Mouse (Mus musculus): Measurements from ENCODE around the gene Cyp2d11. TPM values are rescaled to one million over a fixed set of nuclear protein-coding genes. Genes with fewer than 3 reads are reported as not detected.
A peak's percentile ranks its signal among the peaks of the same experiment; 100 is the strongest.
"Not testable (repeated sequence)": the region's sequence is repeated elsewhere in the genome, so short reads cannot be mapped to it uniquely, and the experiment has no call there.

Cyp2d11 gene
- polyA plus RNA-seq, 1 experiment from 2014 or later, result not detected

- H3K4me3 ChIP-seq (replicated peaks), result no peak overlapping the region
- no peaks in the 10 kb centered on the region for H3K27me3 ChIP-seq
- no peak for ATAC-seq (ENCODE audit: insufficient number of reproducible peaks, insufficient read depth, low FRiP score, low TSS enrichment, low read depth)
- no peaks in the 10 kb centered on the region for H3K4me1 ChIP-seq (replicated peaks)
- no peaks in the 10 kb centered on the region for H3K36me3 ChIP-seq
- no peak overlapping the region for H3K27ac ChIP-seq
- no peak overlapping the region for H3K4me2 ChIP-seq
- no peaks in the 10 kb centered on the region for H3K9me3 ChIP-seq
- WGBS, result 85% methylated on average over 4 of the region's 4 CpGs
- H3K9ac ChIP-seq (replicated peaks), result no peak overlapping the region
These were observed 13.7 kb upstream of the Cyp2d11 start for GRCm38 (mm10) chr15:82407536-82407935.

- 92% methylated on average over 6 of the region's 6 CpGs for WGBS
- H3K27me3 ChIP-seq, result no peaks in the 10 kb centered on the region
- H3K4me1 ChIP-seq (replicated peaks), result no peaks in the 10 kb centered on the region
- no peak within 1 kb of the TSS for H3K4me2 ChIP-seq
- H3K27ac ChIP-seq, result no peak within 1 kb of the TSS
- no peak within 1 kb of the TSS for H3K9ac ChIP-seq (replicated peaks)
- H3K9me3 ChIP-seq, result no peaks in the 10 kb centered on the region
- no peak for ATAC-seq (ENCODE audit: insufficient number of reproducible peaks, insufficient read depth, low FRiP score, low TSS enrichment, low read depth)
- H3K4me3 ChIP-seq (replicated peaks), result no peak within 1 kb of the TSS
- H3K36me3 ChIP-seq, result no peaks in the 10 kb centered on the region
These were observed 13.2 kb upstream of the Cyp2d11 start, which contains the start of gene Cyp2d10 for GRCm38 (mm10) chr15:82406981-82407380. Gene Cyp2d10 (minus strand): TSS chr15:82407195.

GRCm38 (mm10) chr15:82404163-82404562, 10.3 kb upstream of the Cyp2d11 start:
- no peak overlapping the region for H3K4me2 ChIP-seq
- no peaks in the 10 kb centered on the region for H3K9me3 ChIP-seq
- no peaks in the 10 kb centered on the region for H3K4me1 ChIP-seq (replicated peaks)
- no peak for ATAC-seq (ENCODE audit: insufficient number of reproducible peaks, insufficient read depth, low FRiP score, low TSS enrichment, low read depth)
- 84% methylated on average over 3 of the region's 3 CpGs for WGBS
- no peaks in the 10 kb centered on the region for H3K36me3 ChIP-seq
- H3K4me3 ChIP-seq (replicated peaks), result no peak overlapping the region
- H3K9ac ChIP-seq (replicated peaks), result no peak overlapping the region
- no peak overlapping the region for H3K27ac ChIP-seq
- H3K27me3 ChIP-seq, result no peaks in the 10 kb centered on the region

DNA sequence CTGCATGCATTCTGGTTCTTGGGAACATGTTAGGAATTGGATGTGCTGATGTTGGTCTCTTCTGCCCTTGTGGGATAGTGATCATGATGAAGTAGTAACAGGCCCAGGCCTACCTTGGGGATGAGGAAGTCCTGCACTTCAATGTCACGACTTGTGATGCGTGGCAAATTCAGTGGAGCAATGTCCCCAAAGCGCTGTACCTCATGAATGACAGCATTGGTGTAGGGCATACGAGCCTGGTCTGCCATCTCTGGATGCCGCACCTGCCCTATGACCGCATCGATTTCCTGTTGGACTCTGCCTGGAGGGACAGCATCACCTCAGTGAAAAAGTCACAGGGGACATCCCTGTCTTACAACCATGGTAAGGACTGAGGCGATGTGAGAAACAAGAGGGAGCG, 9.8 kb upstream of the Cyp2d11 start:
- Histone ChIP-seq H3K4me2 (no peak overlapping the region), H3K27ac (no peak overlapping the region), H3K36me3 (no peaks in the 10 kb centered on the region), H3K9ac (replicated peaks) (no peak overlapping the region), H3K9me3 (no peaks in the 10 kb centered on the region), H3K4me1 (replicated peaks) (no peaks in the 10 kb centered on the region), H3K27me3 (no peaks in the 10 kb centered on the region), H3K4me3 (replicated peaks) (no peak overlapping the region)
- 94% methylated on average over 9 of the region's 9 CpGs for WGBS
- no peak for ATAC-seq (ENCODE audit: insufficient number of reproducible peaks, insufficient read depth, low FRiP score, low TSS enrichment, low read depth)

DNA sequence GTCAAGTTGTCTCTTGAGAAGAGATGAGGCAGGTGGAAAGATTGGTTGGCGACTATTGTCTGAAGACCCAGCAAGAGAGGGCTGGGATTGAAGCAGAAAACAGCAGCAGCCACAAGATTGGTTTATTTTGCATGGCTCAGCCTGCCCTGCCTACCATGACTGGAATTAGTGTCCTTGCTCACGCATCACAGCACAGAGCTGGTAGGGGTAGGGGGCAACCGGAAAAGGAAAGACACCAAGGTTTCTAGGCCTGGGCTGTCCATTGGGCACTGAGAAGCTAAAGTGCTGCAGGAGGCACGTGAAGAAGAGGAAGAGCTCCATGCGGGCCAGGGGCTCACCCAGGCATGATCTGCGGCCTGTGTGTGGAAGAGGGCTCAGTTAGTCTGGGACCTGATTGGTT, 8.9 kb upstream of the Cyp2d11 start:
- Histone ChIP-seq H3K4me1 (replicated peaks) (no peaks in the 10 kb centered on the region), H3K27ac (no peak overlapping the region), H3K4me2 (no peak overlapping the region), H3K4me3 (replicated peaks) (no peak overlapping the region), H3K27me3 (no peaks in the 10 kb centered on the region), H3K9me3 (no peaks in the 10 kb centered on the region), H3K9ac (replicated peaks) (no peak overlapping the region), H3K36me3 (no peaks in the 10 kb centered on the region)
- 88% methylated on average over 6 of the region's 6 CpGs for WGBS
- ATAC-seq (ENCODE audit: insufficient number of reproducible peaks, insufficient read depth, low FRiP score, low TSS enrichment, low read depth), result no peak

DNA sequence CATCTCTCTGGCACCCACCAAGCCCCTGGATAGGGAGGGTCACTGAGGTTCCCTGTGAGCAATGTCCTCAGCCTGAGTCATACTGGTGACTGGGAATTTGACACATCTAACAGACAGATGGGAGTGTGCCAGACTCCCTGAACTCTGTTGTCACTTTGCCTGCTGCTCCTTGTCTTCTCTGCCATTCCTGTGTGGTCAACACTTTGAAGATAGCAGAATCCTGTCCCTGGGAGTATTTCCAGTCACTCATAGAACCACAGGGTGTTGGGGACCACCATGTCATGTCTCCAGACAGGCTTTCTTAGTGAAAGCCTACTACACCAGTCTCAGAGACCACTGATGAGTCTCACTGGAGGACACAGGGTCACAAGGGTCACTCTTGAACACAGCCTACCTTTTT, 8.3 kb upstream of the Cyp2d11 start:
- Histone ChIP-seq H3K4me2 (no peak overlapping the region), H3K4me1 (replicated peaks) (no peaks in the 10 kb centered on the region), H3K36me3 (no peaks in the 10 kb centered on the region), H3K4me3 (replicated peaks) (no peak overlapping the region), H3K27me3 (no peaks in the 10 kb centered on the region), H3K27ac (no peak overlapping the region), H3K9me3 (no peaks in the 10 kb centered on the region), H3K9ac (replicated peaks) (no peak overlapping the region)
- no peak for ATAC-seq (ENCODE audit: insufficient number of reproducible peaks, insufficient read depth, low FRiP score, low TSS enrichment, low read depth)

- H3K27ac ChIP-seq, result no peak overlapping the region
- WGBS, result 69% methylated on average over 2 of the region's 2 CpGs
- ATAC-seq (ENCODE audit: insufficient number of reproducible peaks, insufficient read depth, low FRiP score, low TSS enrichment, low read depth), result no peak
- H3K4me3 ChIP-seq (replicated peaks), result no peak overlapping the region
- H3K4me1 ChIP-seq (replicated peaks), result no peaks in the 10 kb centered on the region
- H3K36me3 ChIP-seq, result no peaks in the 10 kb centered on the region
- H3K9ac ChIP-seq (replicated peaks), result no peak overlapping the region
- H3K4me2 ChIP-seq, result no peak overlapping the region
- no peaks in the 10 kb centered on the region for H3K27me3 ChIP-seq
- H3K9me3 ChIP-seq, result no peaks in the 10 kb centered on the region
These were observed 7.7 kb upstream of the Cyp2d11 start for GRCm38 (mm10) chr15:82401516-82401915.

DNA sequence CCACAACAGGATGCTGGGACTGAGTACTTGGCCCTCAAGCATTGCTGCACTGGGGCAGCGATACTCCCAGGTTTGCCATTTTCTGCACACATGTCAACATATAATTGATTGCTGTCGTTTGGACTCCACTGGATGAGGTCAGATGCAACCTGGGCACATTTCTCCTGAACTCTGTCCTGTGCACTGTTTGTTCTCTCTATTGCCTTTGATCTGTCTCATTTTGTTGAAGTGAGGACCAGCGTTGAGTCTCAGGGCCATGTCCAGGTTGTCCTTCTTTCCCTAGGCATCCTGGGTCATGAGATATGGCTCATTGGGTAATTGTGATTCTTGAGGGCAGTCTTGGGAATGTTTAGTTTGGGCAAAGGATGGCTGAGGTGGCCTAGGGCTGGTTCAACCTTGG, 2.1 kb upstream of the Cyp2d11 start:
- not testable (repeated sequence) for H3K27ac ChIP-seq; H3K36me3 ChIP-seq; H3K4me3 ChIP-seq (replicated peaks); H3K9me3 ChIP-seq; H3K27me3 ChIP-seq; ATAC-seq (ENCODE audit: insufficient number of reproducible peaks, insufficient read depth, low FRiP score, low TSS enrichment, low read depth); H3K9ac ChIP-seq (replicated peaks); H3K4me1 ChIP-seq (replicated peaks); H3K4me2 ChIP-seq
- 82% methylated on average over 3 of the region's 3 CpGs for WGBS

DNA sequence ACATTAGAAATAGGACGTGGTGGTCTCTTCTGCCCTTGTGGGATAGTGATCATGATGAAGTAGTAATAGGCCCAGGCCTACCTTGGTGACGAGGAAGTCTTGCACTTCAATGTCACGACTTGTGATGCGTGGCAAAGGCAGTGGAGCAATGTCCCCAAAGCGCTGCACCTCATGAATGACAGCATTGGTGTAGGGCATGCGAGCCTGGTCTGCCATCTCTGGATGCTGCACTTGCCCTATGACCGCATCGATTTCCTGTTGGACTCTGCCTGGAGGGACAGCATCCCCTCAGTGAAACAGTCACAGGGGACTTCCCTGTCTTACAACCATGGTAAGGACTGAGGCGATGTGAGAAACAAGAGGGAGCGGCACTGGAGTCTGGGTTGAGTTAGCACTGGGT, 3.9 kb downstream of the Cyp2d11 start:
- H3K4me2 ChIP-seq; ATAC-seq (ENCODE audit: insufficient number of reproducible peaks, insufficient read depth, low FRiP score, low TSS enrichment, low read depth); H3K4me1 ChIP-seq (replicated peaks); H3K9ac ChIP-seq (replicated peaks); H3K27me3 ChIP-seq; H3K9me3 ChIP-seq; H3K4me3 ChIP-seq (replicated peaks); H3K36me3 ChIP-seq; H3K27ac ChIP-seq: not testable (repeated sequence)
- 89% methylated on average over 10 of the region's 10 CpGs for WGBS

DNA sequence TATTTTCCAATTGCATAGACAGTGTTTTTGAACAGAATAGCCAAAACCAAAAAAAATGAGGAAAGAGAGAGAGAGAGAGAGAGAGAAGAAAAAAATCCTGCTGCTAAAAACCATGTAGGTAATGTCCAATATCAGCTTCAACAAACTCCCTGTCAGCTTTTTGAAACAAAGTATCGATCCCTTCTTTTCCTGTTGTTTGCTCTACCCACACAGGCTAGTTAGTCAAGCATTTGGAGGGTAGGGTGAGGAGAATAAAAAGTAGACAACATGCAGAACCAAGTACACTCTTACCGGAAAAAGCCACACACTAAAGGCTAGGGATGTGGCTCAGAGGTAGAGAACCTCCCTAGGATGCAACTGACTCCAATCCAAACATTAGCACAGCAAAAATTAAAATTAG, 8.1 kb downstream of the Cyp2d11 start:
- Histone ChIP-seq H3K27ac (no peak overlapping the region), H3K9me3 (no peaks in the 10 kb centered on the region), H3K4me1 (replicated peaks) (peaks cover 4% of the 10 kb centered on the region; the same call in 1 of the 2 replicates), H3K4me3 (replicated peaks) (no peak overlapping the region), H3K36me3 (no peaks in the 10 kb centered on the region), H3K4me2 (no peak overlapping the region), H3K9ac (replicated peaks) (no peak overlapping the region), H3K27me3 (no peaks in the 10 kb centered on the region)
- 91% methylated on average over 2 of the region's 2 CpGs for WGBS
- ATAC-seq (ENCODE audit: insufficient number of reproducible peaks, insufficient read depth, low FRiP score, low TSS enrichment, low read depth), result no peak

GRCm38 (mm10) chr15:82382441-82382840, 11.4 kb downstream of the Cyp2d11 start:
- ATAC-seq (ENCODE audit: insufficient number of reproducible peaks, insufficient read depth, low FRiP score, low TSS enrichment, low read depth), result no peak
- H3K27me3 ChIP-seq, result no peaks in the 10 kb centered on the region; the same call in 1 of the 2 replicates
- no peak overlapping the region for H3K9ac ChIP-seq (replicated peaks)
- H3K4me3 ChIP-seq (replicated peaks), result no peak overlapping the region
- no peaks in the 10 kb centered on the region for H3K36me3 ChIP-seq
- H3K27ac ChIP-seq, result no peak overlapping the region
- H3K9me3 ChIP-seq, result no peaks in the 10 kb centered on the region
- no peak overlapping the region for H3K4me2 ChIP-seq
- H3K4me1 ChIP-seq (replicated peaks), result peaks cover 14% of the 10 kb centered on the region
- 84% methylated on average over 2 of the region's 2 CpGs for WGBS

GRCm38 (mm10) chr15:82380714-82381062, 13.1 kb downstream of the Cyp2d11 start:
- Histone ChIP-seq H3K9me3 (no peaks in the 10 kb centered on the region), H3K4me3 (replicated peaks) (peak overlapping the region; percentile 49), H3K4me2 (peak overlapping the region; percentile 68), H3K9ac (replicated peaks) (no peak overlapping the region), H3K4me1 (replicated peaks) (peaks cover 18% of the 10 kb centered on the region), H3K27ac (no peak overlapping the region), H3K27me3 (no peaks in the 10 kb centered on the region; the same call in 1 of the 2 replicates), H3K36me3 (no peaks in the 10 kb centered on the region)
- WGBS, result 37% methylated on average over 7 of the region's 7 CpGs
- ATAC-seq (ENCODE audit: insufficient number of reproducible peaks, insufficient read depth, low FRiP score, low TSS enrichment, low read depth), result no peak

All from limb, embryonic 12.5 days (tissue).